Mouse (Mus musculus) inflammation-experienced regulatory T-cells, adult 16 weeks (primary cell): ENCODE results near the gene Fgf18. TPM values are rescaled to one million over a fixed set of nuclear protein-coding genes. Genes with fewer than 3 reads are reported as not detected.

Source experiments
- polyA plus RNA-seq: library from polyadenylated mRNA; unstranded; fragments of 100-300 nt; shearing (Covaris generic); gene quantifications from one replicate; pipeline ENCODE4 v1.2.1, GENCODE M21; 2017

The Fgf18 gene
- not detected for polyA plus RNA-seq

GRCm38 (mm10) chr11:33147171-33147571, at the start of gene Fgf18:
Gene Fgf18, minus strand, starts transcription at chr11:33147400.

GRCm38 (mm10) chr11:33162998-33163506, 15.9 kb upstream of the Fgf18 start, which contains the start of gene Npm1:
Gene Npm1, minus strand, starts transcription at chr11:33163206.

Other genes with a start within 250 kb of the Fgf18 start
- gene Npm1, start 15.8 kb upstream of the Fgf18 start, polyA plus RNA-seq = 627 TPM
- not detected for gene Tlx3, start 56.2 kb upstream of the Fgf18 start, polyA plus RNA-seq
- not detected for gene Gm12117, start 129.3 kb upstream of the Fgf18 start, polyA plus RNA-seq